Comparison of ENCODE assay signal across 14 mouse cellular contexts in the genomic region with DNA sequence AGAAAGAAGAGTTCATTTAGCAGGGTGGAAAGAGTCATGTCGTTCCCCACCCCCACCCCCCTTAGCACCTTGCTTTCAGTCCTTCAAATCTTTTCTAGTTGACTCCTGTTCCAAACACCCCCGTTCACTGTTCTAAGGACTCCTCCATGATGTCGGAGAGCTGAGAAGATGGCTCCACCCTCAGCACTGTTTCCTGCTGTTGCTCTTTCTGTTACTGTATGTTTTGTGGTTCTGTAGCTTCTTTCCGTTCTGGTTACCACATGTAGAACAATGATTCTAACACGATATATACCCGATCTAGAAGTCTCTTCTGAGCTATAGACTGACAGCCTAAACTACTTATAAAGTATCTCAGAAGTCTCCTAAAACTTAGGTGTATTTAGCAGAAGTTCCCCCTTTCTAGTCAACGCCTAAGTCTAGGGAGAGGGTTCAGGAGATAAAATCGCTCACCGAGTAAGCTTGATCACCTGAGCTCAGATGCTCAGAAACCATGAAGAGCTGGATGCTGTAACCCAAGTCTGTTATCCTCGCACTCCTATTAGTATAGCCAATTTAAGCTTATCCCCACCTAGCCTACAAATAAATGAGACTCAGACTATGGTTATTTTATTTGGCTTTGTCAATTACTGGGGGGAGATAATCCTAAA.
DNase-seq lines count a peak whose midpoint lies in the region; ATAC-seq and TF ChIP-seq lines count a peak whose summit lies in the region.
"Had no signal": no experiment of that assay in that cellular context is flagged by ENCODE, and none has a peak within 500 bp of the region (broad histone marks: within the 10 kb centered on the region; RNA-seq: fewer than 3 reads in every experiment).

No protein-coding gene starts in this region.

- no peak overlapping the region for H3K9ac ChIP-seq in midbrain, embryonic 11.5 days (ENCODE audit: low read length)
- no peak overlapping the region for H3K9ac ChIP-seq in midbrain, embryonic 16.5 days (ENCODE audit: low read depth, low read length)
- H3K9ac ChIP-seq: liver, embryonic 15.5 days had no signal

- no peaks in the 10 kb centered on the region for H3K36me3 ChIP-seq in midbrain, embryonic 11.5 days (ENCODE audit: control insufficient read depth, insufficient read depth, low read length)
- no peaks in the 10 kb centered on the region for H3K36me3 ChIP-seq in midbrain, embryonic 16.5 days (ENCODE audit: control insufficient read depth, insufficient read depth, low read length)
- H3K36me3 ChIP-seq: embryonic facial prominence, embryonic 10.5 days; liver, embryonic 15.5 days had no signal

- 90% methylated on average over 10 of the region's 10 CpGs for whole genome bisulfite sequencing in midbrain, embryonic 11.5 days
- 93% methylated on average over 10 of the region's 10 CpGs for WGBS in midbrain, embryonic 16.5 days

- H3K4me1 ChIP-seq in midbrain, embryonic 11.5 days (ENCODE audit: control insufficient read depth, insufficient read depth, low read length) = no peaks in the 10 kb centered on the region
- no peaks in the 10 kb centered on the region; the same call in 1 of the 2 replicates for H3K4me1 ChIP-seq in midbrain, embryonic 16.5 days (ENCODE audit: control insufficient read depth, insufficient read depth, low read length)
- H3K4me1 ChIP-seq: liver, embryonic 15.5 days had no signal

- peak; percentile 53 for DNase-seq in midbrain, embryonic 11.5 days (ENCODE audit: low spot score, missing footprints)
- peak; percentile 59 for DNase-seq in thymus, postnatal 25 days
- no peak for DNase-seq in ovary, adult 18-20 months (ENCODE audit: low spot score)
- DNase-seq in layer of hippocampus, adult 9-10 months (ENCODE audit: low spot score) = no peak
- DNase-seq in left cerebral cortex, adult 2 months (ENCODE audit: extremely low spot score in 1 of 2, low spot score in 2 of 2) = no peak
- DNase-seq: adrenal gland, adult 2 months; cerebellum, adult 2 months; kidney, postnatal 10 days; right cerebral cortex, postnatal 4 days had no signal

- ATAC-seq in midbrain, embryonic 11.5 days (ENCODE audit: low FRiP score) = no peak
- no peak for ATAC-seq in midbrain, embryonic 16.5 days
- ATAC-seq in activated CD4-positive, CD25-positive, alpha-beta regulatory T cell, adult 4 months = peak; percentile 92
- ATAC-seq in megakaryocyte-erythroid progenitor cell, adult 5-6 weeks (replicated peaks; ENCODE audit: low FRiP score, low TSS enrichment, poor library complexity, severe bottlenecking) = peak; percentile 21; the same call in 1 of the 2 replicates

- H3K27me3 ChIP-seq in midbrain, embryonic 11.5 days (ENCODE audit: control insufficient read depth, insufficient read depth, low read length) = no peaks in the 10 kb centered on the region
- H3K27me3 ChIP-seq in midbrain, embryonic 16.5 days (ENCODE audit: control insufficient read depth, insufficient read depth, low read depth, low read length) = no peaks in the 10 kb centered on the region
- H3K27me3 ChIP-seq: liver, embryonic 15.5 days had no signal

- H3K4me2 ChIP-seq in midbrain, embryonic 11.5 days = no peak overlapping the region
- no peak overlapping the region for H3K4me2 ChIP-seq in midbrain, embryonic 16.5 days (ENCODE audit: low read length)
- H3K4me2 ChIP-seq: liver, embryonic 15.5 days had no signal

- intact Hi-C loops in left cerebral cortex, adult 2 months (cut with DNase I) = no loop called here

- H3K27ac ChIP-seq in midbrain, embryonic 11.5 days (ENCODE audit: low read depth, low read length) = no peak overlapping the region
- H3K27ac ChIP-seq in midbrain, embryonic 16.5 days (ENCODE audit: low read length) = no peak overlapping the region
- H3K27ac ChIP-seq in left cerebral cortex, adult 2 months = no peak overlapping the region
- H3K27ac ChIP-seq: embryonic facial prominence, embryonic 10.5 days; liver, embryonic 15.5 days had no signal

- H3K4me3 ChIP-seq in midbrain, embryonic 11.5 days (ENCODE audit: low read depth, low read length) = no peak overlapping the region
- no peak overlapping the region for H3K4me3 ChIP-seq in midbrain, embryonic 16.5 days (ENCODE audit: low read depth, low read length)
- no peak overlapping the region for H3K4me3 ChIP-seq in left cerebral cortex, adult 2 months
- H3K4me3 ChIP-seq: embryonic facial prominence, embryonic 10.5 days; liver, embryonic 15.5 days had no signal

- no peak for TF ChIP-seq CTCF in left cerebral cortex, adult 2 months (IDR thresholded peaks at IDR 0.05)

- no peaks in the 10 kb centered on the region for H3K9me3 ChIP-seq in midbrain, embryonic 11.5 days (ENCODE audit: control insufficient read depth, low read length)
- no peaks in the 10 kb centered on the region for H3K9me3 ChIP-seq in midbrain, embryonic 16.5 days (replicated peaks; ENCODE audit: control insufficient read depth, low read length, poor library complexity, severe bottlenecking)
- H3K9me3 ChIP-seq: embryonic facial prominence, embryonic 10.5 days; liver, embryonic 15.5 days had no signal

Comparison
In these comparisons a context has a peak if more than half of its experiments do, and no peak if none do; other contexts are left out.
1. ATAC-seq: peak in activated CD4-positive, CD25-positive, alpha-beta regulatory T cell, adult 4 months (single experiment) and megakaryocyte-erythroid progenitor cell, adult 5-6 weeks (single experiment); none in midbrain, embryonic 11.5 days (single experiment) and midbrain, embryonic 16.5 days (single experiment).
2. DNase-seq: peak in midbrain, embryonic 11.5 days (single experiment) and thymus, postnatal 25 days (single experiment); none in ovary, adult 18-20 months (single experiment), layer of hippocampus, adult 9-10 months (single experiment) and left cerebral cortex, adult 2 months (0 of 2).